Mouse (Mus musculus) limb, embryonic 14.5 days (tissue): ENCODE measurements around the gene Donson. TPM values are rescaled to one million over a fixed set of nuclear protein-coding genes. Genes with fewer than 3 reads are reported as not detected.

ENCODE experiments used
- ATAC-seq: fragments of 200-750 bp; cut with Nextera tagmentation; 2 replicates; pipeline ENCODE4 v1.8.0; 2017; ENCODE audit warnings: low read depth, moderate number of reproducible peaks, moderate TSS enrichment; ENCODE audit not compliant: low FRiP score
- DNase-seq: peaks from one replicate; pipeline ENCODE4 v3.0.0-alpha.2; 2015; ENCODE audit warnings: low spot score
- H3K27ac ChIP-seq: fragments of 300-500 bp; sonication (generic); replicated peaks from 2 replicates; pipeline ENCODE4 v1.5.1; 2014; ENCODE audit warnings: low read depth, mild to moderate bottlenecking, low read length, moderate library complexity, mixed read lengths
- H3K27me3 ChIP-seq: fragments of 300-500 bp; sonication (generic); 2 replicates; pipeline ENCODE4 v1.6.1; 2014; ENCODE audit warnings: low read length, mixed read lengths; ENCODE audit not compliant: control insufficient read depth, insufficient read depth
- H3K36me3 ChIP-seq: fragments of 300-500 bp; sonication (generic); 2 replicates; pipeline ENCODE4 v1.6.1; 2014; ENCODE audit warnings: mild to moderate bottlenecking, low read length, moderate library complexity, mixed read lengths; ENCODE audit not compliant: control insufficient read depth, insufficient read depth
- H3K4me1 ChIP-seq: fragments of 300-500 bp; sonication (generic); 2 replicates; pipeline ENCODE4 v1.6.1; 2014; ENCODE audit warnings: antibody characterized with exemption, low read length, mixed read lengths; ENCODE audit not compliant: control insufficient read depth, insufficient read depth
- H3K4me2 ChIP-seq: fragments of 300-500 bp; sonication (generic); replicated peaks from 2 replicates; pipeline ENCODE4 v1.6.1; 2014; ENCODE audit warnings: low read depth, mild to moderate bottlenecking, low read length, moderate library complexity; ENCODE audit not compliant: severe bottlenecking
- H3K4me3 ChIP-seq: fragments of 300-500 bp; sonication (generic); replicated peaks from 2 replicates; pipeline ENCODE4 v1.5.1; 2014; ENCODE audit warnings: low read length
- H3K9ac ChIP-seq: fragments of 300-500 bp; sonication (generic); 2 replicates; pipeline ENCODE4 v1.6.1; 2014; ENCODE audit warnings: mild to moderate bottlenecking, low read depth, low read length, moderate library complexity; ENCODE audit not compliant: severe bottlenecking
- H3K9me3 ChIP-seq: fragments of 300-500 bp; sonication (generic); 2 replicates; pipeline ENCODE4 v1.6.1; 2016; ENCODE audit warnings: low read length; ENCODE audit not compliant: control insufficient read depth
- POLR2A ChIP-seq: fragments of 200-500 bp; IDR thresholded peaks from 2 replicates; pipeline ENCODE4 v1.8.0; 2012; ENCODE audit warnings: inconsistent platforms, mild to moderate bottlenecking, moderate library complexity, borderline replicate concordance; ENCODE audit not compliant: insufficient read depth, insufficient read length; ENCODE audit errors: extremely low read depth
- WGBS: fragments of 180-500 bp; shearing (Covaris S2); extraction: QIAGEN DNeasy Blood & Tissue Kit; methylation state at CpG from one replicate; pipeline ENCODE4 v1.1.7; 2014; 5-methylcytosine and 5-hydroxymethylcytosine counted together
- polyA plus RNA-seq, 2 experiments: library from polyadenylated mRNA; depleted of rRNA in 1 of 2; stranded (reverse) in 1 of 2; unstranded in 1 of 2; fragments of >200 nt; fragmentation: Nextera tagmentation in 1 of 2; extraction: Ambion mirVana in 1 of 2; gene quantifications; 2 replicates each; pipeline versions ENCODE4 v1.2.1 to v1.2.3; 2012 to 2014

The Donson gene
- polyA plus RNA-seq, 2 experiments, result 19.8 to 33.2 TPM

DNA sequence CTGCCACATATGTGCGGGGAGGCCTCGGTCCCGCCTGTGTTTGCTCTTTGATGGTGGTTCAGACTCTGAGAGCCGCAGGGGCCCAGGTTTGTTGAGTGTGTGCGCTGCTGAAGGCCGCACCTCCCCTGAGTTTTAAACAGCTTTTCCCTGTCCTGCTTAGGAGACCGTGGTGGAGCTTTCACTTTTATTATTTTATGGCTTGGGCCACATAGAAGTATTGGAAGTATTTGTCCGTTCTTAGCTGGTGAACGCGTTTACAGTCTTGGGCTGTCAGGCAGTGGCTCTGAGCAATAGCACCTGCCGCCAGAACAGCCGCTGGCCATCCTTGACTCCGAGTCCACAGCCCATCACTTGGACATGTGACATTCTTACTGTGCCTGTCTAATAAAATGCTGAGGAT lies 13.3 kb upstream of the Donson start:
- H3K36me3 ChIP-seq, result peaks cover 51% of the 10 kb centered on the region
- H3K9me3 ChIP-seq, result no peaks in the 10 kb centered on the region
- no peaks in the 10 kb centered on the region for H3K27me3 ChIP-seq
- H3K27ac ChIP-seq, result no peak overlapping the region
- no peak for DNase-seq
- TF ChIP-seq POLR2A, result no peak
- no peak overlapping the region for H3K9ac ChIP-seq
- no peak for ATAC-seq
- WGBS, result 63% methylated on average over 13 of the region's 13 CpGs
- no peaks in the 10 kb centered on the region for H3K4me1 ChIP-seq
- H3K4me3 ChIP-seq, result no peak overlapping the region
- no peak overlapping the region for H3K4me2 ChIP-seq

DNA sequence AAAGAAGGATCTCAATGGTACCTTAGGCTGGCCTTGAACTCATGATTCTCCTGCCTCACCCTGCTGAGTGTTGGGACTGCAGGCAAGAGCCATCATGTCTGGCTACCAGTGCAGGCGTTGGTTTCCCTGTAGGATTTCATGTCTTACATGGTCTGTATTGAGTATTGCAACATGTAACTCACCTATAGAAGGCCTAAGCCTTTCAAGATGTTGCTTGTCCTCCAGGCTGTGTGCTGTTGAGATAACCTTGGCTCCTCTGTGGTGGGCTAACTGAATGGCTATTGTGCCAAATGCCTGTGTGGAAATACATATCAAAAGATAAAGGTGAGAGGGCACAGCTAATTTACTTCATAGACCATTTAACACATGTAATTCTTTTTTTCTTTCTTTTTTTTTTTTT lies 10.4 kb upstream of the Donson start:
- TF ChIP-seq POLR2A, result no peak

DNA sequence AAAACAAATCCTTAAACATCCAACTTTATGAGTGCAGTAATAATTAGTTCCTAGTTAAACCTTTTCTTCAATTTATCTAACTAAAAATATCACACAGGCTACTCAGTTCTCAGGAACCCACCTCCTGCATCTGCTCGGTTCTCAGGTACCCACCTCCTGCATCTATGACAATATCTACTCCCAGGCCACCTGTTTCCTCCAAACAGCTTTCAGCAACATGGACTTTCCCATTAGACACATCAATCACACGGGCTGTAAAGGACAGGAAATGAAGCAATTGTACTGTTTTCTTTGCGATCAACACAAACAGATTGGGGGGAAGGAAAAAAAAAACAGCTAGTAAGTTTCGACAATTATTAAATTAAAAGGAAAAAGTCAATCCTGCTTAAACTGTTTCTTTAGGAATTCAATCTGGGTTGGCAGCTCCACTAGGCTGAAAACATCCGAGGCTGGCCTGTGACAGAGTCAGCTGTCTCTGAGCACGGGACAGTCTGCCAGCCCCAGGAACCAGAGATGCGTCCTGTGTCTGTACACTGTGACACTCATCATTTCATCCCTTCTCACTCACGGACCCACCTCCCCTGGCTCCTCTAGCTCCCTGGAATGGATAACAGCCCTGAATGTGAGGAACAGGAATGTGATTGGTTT lies 6.7 kb upstream of the Donson start:
- Histone ChIP-seq H3K4me3 (no peak overlapping the region), H3K27ac (no peak overlapping the region), H3K9ac (no peak overlapping the region), H3K27me3 (no peaks in the 10 kb centered on the region), H3K4me1 (no peaks in the 10 kb centered on the region), H3K36me3 (peaks cover 30% of the 10 kb centered on the region), H3K9me3 (no peaks in the 10 kb centered on the region), H3K4me2 (no peak overlapping the region)
- ATAC-seq (no peak), DNase-seq (no peak)
- 41% methylated on average over 8 of the region's 8 CpGs for WGBS
- no peak for TF ChIP-seq POLR2A

More for the DNA sequence above, 10.4 kb upstream of the Donson start:
- Histone ChIP-seq H3K4me3 (no peak overlapping the region), H3K4me1 (no peaks in the 10 kb centered on the region), H3K4me2 (no peak overlapping the region), H3K9me3 (no peaks in the 10 kb centered on the region), H3K27ac (no peak overlapping the region), H3K36me3 (peaks cover 35% of the 10 kb centered on the region), H3K9ac (no peak overlapping the region), H3K27me3 (no peaks in the 10 kb centered on the region)
- WGBS, result 76% methylated on average over 1 of the region's 1 CpGs
- DNase-seq (no peak), ATAC-seq (no peak)

GRCm38 (mm10) chr16:91694455-91695084 lies 6.0 kb upstream of the Donson start:
- no peak overlapping the region for H3K4me2 ChIP-seq
- TF ChIP-seq POLR2A, result no peak
- no peaks in the 10 kb centered on the region for H3K4me1 ChIP-seq
- no peak overlapping the region for H3K27ac ChIP-seq
- H3K9me3 ChIP-seq, result no peaks in the 10 kb centered on the region
- ATAC-seq, result peak; percentile 87
- no peaks in the 10 kb centered on the region for H3K27me3 ChIP-seq
- peak; percentile 81 for DNase-seq
- no peak overlapping the region for H3K9ac ChIP-seq
- WGBS, result 30% methylated on average over 14 of the region's 14 CpGs
- H3K36me3 ChIP-seq, result peaks cover 27% of the 10 kb centered on the region
- no peak overlapping the region for H3K4me3 ChIP-seq

DNA sequence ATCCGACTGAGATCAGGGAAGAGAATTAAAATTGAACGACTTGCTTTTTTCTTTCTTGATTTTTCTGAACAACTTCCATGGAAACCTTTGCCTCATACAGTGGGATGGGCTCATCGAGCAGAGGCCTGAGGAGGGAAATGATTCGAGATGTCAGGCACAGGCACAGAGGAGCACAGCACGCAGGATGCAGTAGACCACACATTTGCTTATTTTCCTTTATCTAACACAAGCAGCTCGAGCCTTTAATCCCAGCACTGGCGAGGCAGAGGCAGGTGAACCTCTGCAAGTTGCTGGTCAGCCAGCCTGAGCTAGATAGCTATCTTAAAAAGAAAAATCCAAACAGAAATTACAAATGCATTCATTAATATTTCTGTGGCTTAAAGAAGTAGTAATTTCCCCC lies 1.2 kb upstream of the Donson start:
- Histone ChIP-seq H3K4me2 (no peak overlapping the region), H3K36me3 (peaks cover 16% of the 10 kb centered on the region), H3K9ac (no peak overlapping the region), H3K9me3 (no peaks in the 10 kb centered on the region), H3K27ac (no peak overlapping the region), H3K27me3 (no peaks in the 10 kb centered on the region), H3K4me3 (0 out of 2 replicates have a peak overlapping the region, but pooled peaks have one; percentile 1), H3K4me1 (peaks cover 8% of the 10 kb centered on the region; the same call in 1 of the 2 replicates)
- 42% methylated on average over 7 of the region's 7 CpGs for WGBS
- DNase-seq, result no peak
- no peak for TF ChIP-seq POLR2A
- ATAC-seq, result no peak
